Mouse (Mus musculus) natural killer cell, adult 2 months (primary cell): ENCODE measurements around the gene Ppp1ca.

ENCODE experiments used
- DNase-seq, 2 experiments: peaks; one replicate each; pipeline ENCODE4 v3.0.0; 2022; ENCODE audit warnings: low spot score in 2 of 2

Ppp1ca gene

GRCm38 (mm10) chr19:4231253-4232185 lies 39.7 kb downstream of the Ppp1ca start, which contains the start of gene Pold4:
TSS of gene Pold4 (plus strand) at chr19:4231899.
- DNase-seq, result peak; percentile 95 to 98

- no peak for DNase-seq
Observed at GRCm38 (mm10) chr19:4232186-4232572, 40.3 kb downstream of the Ppp1ca start.

- DNase-seq, result no peak
Observed at GRCm38 (mm10) chr19:4232651-4233050, 40.8 kb downstream of the Ppp1ca start.

- DNase-seq, result no peak
Observed at GRCm38 (mm10) chr19:4234548-4234947, 42.7 kb downstream of the Ppp1ca start.

GRCm38 (mm10) chr19:4240247-4240668 lies 48.4 kb downstream of the Ppp1ca start:
- DNase-seq, result no peak

GRCm38 (mm10) chr19:4242416-4242815 lies 50.6 kb downstream of the Ppp1ca start:
- no peak for DNase-seq

GRCm38 (mm10) chr19:4244775-4245174 lies 52.9 kb downstream of the Ppp1ca start:
- DNase-seq, result no peak
